Mouse (Mus musculus) intestine, embryonic 15.5 days (tissue): Measurements from ENCODE around the gene Lhfpl2. TPM values are rescaled to one million over a fixed set of nuclear protein-coding genes. Genes with fewer than 3 reads are reported as not detected.

ENCODE experiments used
- ATAC-seq: fragments of 200-750 bp; cut with Nextera tagmentation; 2 replicates; pipeline ENCODE4 v1.8.0; 2017; ENCODE audit warnings: moderate TSS enrichment, moderate library complexity
- H3K27ac ChIP-seq: fragments of 300-500 bp; sonication (generic); 2 replicates; pipeline ENCODE4 v1.5.1; 2015; ENCODE audit warnings: mild to moderate bottlenecking, inconsistent platforms
- H3K27me3 ChIP-seq: fragments of 300-500 bp; sonication (generic); replicated peaks from 2 replicates; pipeline ENCODE4 v1.6.1; 2015; ENCODE audit warnings: inconsistent platforms
- H3K36me3 ChIP-seq: fragments of 300-500 bp; sonication (generic); 2 replicates; pipeline ENCODE4 v1.6.1; 2015; ENCODE audit warnings: inconsistent platforms
- H3K4me1 ChIP-seq: fragments of 300-500 bp; sonication (generic); replicated peaks from 2 replicates; pipeline ENCODE4 v1.6.1; 2015; ENCODE audit warnings: inconsistent platforms
- H3K4me2 ChIP-seq: fragments of 300-500 bp; sonication (generic); replicated peaks from 2 replicates; pipeline ENCODE4 v1.6.1; 2015; ENCODE audit warnings: mild to moderate bottlenecking, inconsistent platforms
- H3K4me3 ChIP-seq: fragments of 300-500 bp; sonication (generic); replicated peaks from 2 replicates; pipeline ENCODE4 v1.5.1; 2015; ENCODE audit warnings: inconsistent platforms
- H3K9ac ChIP-seq: fragments of 300-500 bp; sonication (generic); 2 replicates; pipeline ENCODE4 v1.6.1; 2015; ENCODE audit warnings: inconsistent platforms
- H3K9me3 ChIP-seq: fragments of 300-500 bp; sonication (generic); 2 replicates; pipeline ENCODE4 v1.6.1; 2016; ENCODE audit warnings: inconsistent platforms
- WGBS: fragments of 180-500 bp; shearing (Covaris S2); methylation state at CpG from one replicate; pipeline ENCODE4 v1.1.7; 2015; 5-methylcytosine and 5-hydroxymethylcytosine counted together
- polyA plus RNA-seq: library from polyadenylated mRNA; unstranded; fragments of >200 nt; fragmentation: Nextera tagmentation; extraction: Ambion mirVana; gene quantifications from 2 replicates; pipeline ENCODE4 v1.2.1, GENCODE M21; 2015

Lhfpl2 gene
- polyA plus RNA-seq, 1 experiment from 2014 or later = 19.8 TPM

DNA sequence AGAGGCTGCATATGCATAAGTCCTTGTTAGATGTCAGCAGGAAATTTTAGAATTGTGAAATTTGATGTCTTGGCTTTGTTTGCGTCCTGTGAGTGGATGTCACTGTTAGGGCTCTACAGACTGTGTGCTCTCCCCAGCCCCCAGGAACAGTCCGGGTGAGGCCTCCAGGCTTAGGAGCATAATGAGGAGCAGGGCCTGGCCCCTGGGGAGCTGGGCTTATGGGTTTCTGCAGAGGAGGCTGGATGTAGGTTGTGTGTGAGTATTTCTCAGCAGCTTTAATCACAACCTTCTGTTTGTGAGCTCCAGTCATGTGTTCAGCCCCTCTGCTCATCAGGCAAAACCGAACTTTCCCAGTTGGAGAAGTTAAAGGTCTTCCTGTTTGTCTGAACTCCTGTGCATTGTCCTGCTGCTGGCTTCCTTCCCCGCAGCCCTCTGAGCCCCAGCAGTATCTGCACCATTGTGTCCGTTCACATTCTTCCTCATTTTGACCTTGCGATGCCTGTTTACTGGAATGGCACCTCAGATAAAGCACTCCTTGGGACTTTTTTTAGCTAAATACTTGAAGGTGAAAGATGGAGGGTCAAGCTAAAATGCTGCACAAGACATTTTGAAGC is 101.4 kb downstream of the Lhfpl2 start:
- Histone ChIP-seq H3K4me1 (peaks cover 22% of the 10 kb centered on the region), H3K9ac (no peak overlapping the region), H3K9me3 (no peaks in the 10 kb centered on the region), H3K27me3 (no peaks in the 10 kb centered on the region), H3K4me3 (no peak overlapping the region), H3K36me3 (no peaks in the 10 kb centered on the region), H3K4me2 (no peak overlapping the region), H3K27ac (peak overlapping the region; percentile 79; the same call in 1 of the 2 replicates)
- WGBS = 54% methylated on average over 6 of the region's 6 CpGs
- no peak for ATAC-seq

DNA sequence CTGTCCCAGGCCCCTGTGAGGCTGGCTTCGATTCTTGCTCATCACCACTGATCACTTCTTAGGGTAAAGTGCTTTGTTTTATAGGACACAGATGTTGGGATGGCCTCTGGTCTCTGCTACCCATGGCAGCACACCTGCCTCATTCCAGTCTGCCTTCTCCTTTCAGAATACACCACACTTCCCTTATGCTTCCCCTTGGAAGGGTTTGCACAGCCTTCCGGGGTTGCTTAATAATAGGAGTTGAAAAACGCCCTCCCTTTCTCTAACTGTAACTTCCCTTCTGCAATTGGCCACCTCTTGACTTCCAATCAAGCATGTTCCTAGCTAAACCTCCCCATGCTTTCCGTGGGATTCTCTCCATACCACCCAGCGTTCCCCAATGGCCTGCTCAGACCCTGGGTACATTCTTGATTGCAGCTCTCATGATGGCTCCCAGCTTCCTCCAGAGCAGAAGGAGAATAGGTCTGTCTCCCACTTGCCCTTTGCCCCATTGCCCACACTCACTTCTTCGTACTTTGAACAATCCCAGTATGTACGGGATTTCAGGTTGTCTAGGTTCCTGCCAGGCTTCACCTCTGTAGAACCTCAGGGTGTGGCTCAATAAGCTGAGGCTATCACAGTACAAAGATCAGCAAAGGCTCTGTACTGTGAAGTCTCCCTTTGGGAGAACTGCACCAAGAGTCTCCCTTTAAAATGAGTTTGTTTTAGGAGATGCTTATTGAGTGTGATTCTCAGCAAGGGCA is 102.1 kb downstream of the Lhfpl2 start:
- no peak overlapping the region for H3K9ac ChIP-seq
- ATAC-seq = peak; percentile 93
- H3K4me2 ChIP-seq = peak overlapping the region; percentile 22; the same call in 1 of the 2 replicates
- H3K9me3 ChIP-seq = no peaks in the 10 kb centered on the region
- 72% methylated on average over 7 of the region's 7 CpGs for WGBS
- no peak overlapping the region for H3K4me3 ChIP-seq
- H3K27me3 ChIP-seq = no peaks in the 10 kb centered on the region
- H3K4me1 ChIP-seq = peaks cover 22% of the 10 kb centered on the region
- peak overlapping the region; percentile 79 for H3K27ac ChIP-seq
- no peaks in the 10 kb centered on the region for H3K36me3 ChIP-seq

DNA sequence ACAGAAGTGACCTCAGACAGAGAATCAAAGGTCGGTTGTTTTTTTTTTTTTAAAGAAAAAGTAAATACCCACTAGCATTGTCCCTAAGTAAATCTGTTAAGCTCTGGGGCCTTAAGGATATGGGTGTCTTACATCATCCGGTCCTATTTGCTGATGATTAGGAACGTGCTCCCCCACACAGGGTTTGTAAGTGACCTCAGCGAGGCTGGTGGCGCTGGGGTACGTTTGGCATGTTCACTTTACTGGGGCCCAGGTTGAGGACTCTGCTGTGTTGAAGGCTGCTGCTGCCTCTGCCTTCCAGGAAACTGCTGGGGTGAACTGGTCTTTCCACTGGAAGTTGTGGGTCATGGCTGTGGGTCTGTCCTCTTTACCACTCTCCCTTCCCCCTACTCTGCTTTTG is 106.9 kb downstream of the Lhfpl2 start:
- ATAC-seq = no peak
- Histone ChIP-seq H3K4me3 (no peak overlapping the region), H3K36me3 (no peaks in the 10 kb centered on the region), H3K9ac (no peak overlapping the region), H3K4me1 (peaks cover 16% of the 10 kb centered on the region; the same call in 1 of the 2 replicates), H3K4me2 (no peak overlapping the region), H3K27me3 (no peaks in the 10 kb centered on the region), H3K27ac (no peak overlapping the region), H3K9me3 (no peaks in the 10 kb centered on the region)
- WGBS = 48% methylated on average over 6 of the region's 6 CpGs

DNA sequence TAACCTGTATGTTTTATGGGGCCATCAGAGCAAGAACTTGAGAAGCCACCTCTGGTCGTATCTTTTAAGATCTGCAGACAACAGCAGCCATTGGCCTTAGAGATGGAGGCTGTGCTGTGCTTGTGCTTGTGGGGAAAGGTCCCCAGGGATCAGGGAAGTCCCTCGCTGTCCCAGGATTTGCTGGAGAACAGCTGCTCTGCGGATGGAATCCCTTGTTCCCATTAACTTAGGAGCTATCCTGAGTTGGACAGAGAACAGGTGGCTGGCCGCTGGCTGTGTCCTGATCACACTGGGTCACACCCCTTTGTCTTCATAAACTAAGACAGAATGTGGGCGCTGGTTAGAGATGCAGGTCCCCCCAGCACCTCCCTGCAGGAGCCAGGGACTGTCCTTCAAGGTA is 110.7 kb downstream of the Lhfpl2 start:
- H3K27ac ChIP-seq = no peak overlapping the region
- H3K27me3 ChIP-seq = no peaks in the 10 kb centered on the region
- H3K4me2 ChIP-seq = no peak overlapping the region
- no peaks in the 10 kb centered on the region for H3K36me3 ChIP-seq
- no peak overlapping the region for H3K4me3 ChIP-seq
- 72% methylated on average over 5 of the region's 5 CpGs for WGBS
- H3K9me3 ChIP-seq = no peaks in the 10 kb centered on the region
- H3K4me1 ChIP-seq = no peaks in the 10 kb centered on the region
- no peak overlapping the region for H3K9ac ChIP-seq
- ATAC-seq = no peak

DNA sequence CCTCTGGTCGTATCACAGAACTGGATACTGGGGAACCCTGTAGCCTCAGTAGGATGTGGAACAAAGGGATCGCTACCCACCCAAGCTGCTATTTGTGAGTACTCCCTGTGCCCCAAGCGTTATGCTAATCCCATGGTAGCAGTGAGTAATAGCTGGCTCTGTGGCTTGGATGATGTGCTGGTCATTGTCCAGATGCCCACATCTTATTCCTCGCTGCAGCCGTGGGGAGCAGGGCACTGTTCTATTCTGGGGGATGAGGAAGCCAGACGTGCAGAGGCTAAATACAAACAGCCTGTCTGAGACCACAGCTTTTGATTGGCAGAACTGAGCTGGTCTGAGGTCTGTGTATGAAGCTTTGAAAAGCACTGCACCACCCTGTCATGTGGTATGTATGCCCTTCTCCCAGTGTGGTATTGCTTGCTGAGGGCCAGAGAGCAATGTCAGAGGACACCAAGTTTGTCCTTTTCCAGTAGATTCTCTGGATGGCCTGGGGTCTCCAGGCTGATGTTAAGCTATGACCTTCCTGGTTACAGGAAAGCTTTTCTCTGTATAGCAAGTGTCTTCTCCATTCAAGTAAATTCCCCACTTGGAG is 111.8 kb downstream of the Lhfpl2 start:
- H3K4me1 ChIP-seq = peaks cover 9% of the 10 kb centered on the region
- 78% methylated on average over 6 of the region's 6 CpGs for WGBS
- H3K27me3 ChIP-seq = no peaks in the 10 kb centered on the region
- ATAC-seq = no peak
- no peak overlapping the region for H3K4me3 ChIP-seq
- no peaks in the 10 kb centered on the region for H3K36me3 ChIP-seq
- no peaks in the 10 kb centered on the region for H3K9me3 ChIP-seq
- no peak overlapping the region for H3K4me2 ChIP-seq
- H3K27ac ChIP-seq = no peak overlapping the region
- H3K9ac ChIP-seq = no peak overlapping the region

DNA sequence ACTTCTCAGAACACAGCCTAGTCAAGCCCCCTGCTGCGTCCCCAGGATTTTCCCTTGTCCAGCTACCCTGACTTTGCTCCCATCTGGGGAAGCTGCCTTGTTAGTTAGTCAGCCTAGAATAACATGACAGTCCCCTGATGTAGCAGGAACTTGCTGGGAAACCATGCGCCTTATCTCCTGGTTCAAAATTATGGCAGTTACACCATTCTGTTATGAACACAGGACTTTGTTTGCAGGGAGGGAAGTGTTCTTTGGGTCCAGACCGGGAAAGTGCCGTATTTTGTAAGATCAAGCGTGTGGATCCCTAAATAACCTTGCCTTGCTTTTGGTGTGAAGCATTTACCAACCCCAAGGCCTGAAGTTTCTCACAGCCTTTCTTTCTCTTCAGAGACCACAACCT is 114.0 kb downstream of the Lhfpl2 start:
- H3K9ac ChIP-seq = no peak overlapping the region
- H3K4me2 ChIP-seq = no peak overlapping the region
- H3K4me3 ChIP-seq = no peak overlapping the region
- no peaks in the 10 kb centered on the region for H3K36me3 ChIP-seq
- H3K27ac ChIP-seq = no peak overlapping the region; the same call in 1 of the 2 replicates
- no peaks in the 10 kb centered on the region for H3K9me3 ChIP-seq
- WGBS = 78% methylated on average over 5 of the region's 5 CpGs
- H3K27me3 ChIP-seq = no peaks in the 10 kb centered on the region
- peaks cover 19% of the 10 kb centered on the region for H3K4me1 ChIP-seq
- ATAC-seq = peak; percentile 7; the same call in 1 of the 2 replicates

DNA sequence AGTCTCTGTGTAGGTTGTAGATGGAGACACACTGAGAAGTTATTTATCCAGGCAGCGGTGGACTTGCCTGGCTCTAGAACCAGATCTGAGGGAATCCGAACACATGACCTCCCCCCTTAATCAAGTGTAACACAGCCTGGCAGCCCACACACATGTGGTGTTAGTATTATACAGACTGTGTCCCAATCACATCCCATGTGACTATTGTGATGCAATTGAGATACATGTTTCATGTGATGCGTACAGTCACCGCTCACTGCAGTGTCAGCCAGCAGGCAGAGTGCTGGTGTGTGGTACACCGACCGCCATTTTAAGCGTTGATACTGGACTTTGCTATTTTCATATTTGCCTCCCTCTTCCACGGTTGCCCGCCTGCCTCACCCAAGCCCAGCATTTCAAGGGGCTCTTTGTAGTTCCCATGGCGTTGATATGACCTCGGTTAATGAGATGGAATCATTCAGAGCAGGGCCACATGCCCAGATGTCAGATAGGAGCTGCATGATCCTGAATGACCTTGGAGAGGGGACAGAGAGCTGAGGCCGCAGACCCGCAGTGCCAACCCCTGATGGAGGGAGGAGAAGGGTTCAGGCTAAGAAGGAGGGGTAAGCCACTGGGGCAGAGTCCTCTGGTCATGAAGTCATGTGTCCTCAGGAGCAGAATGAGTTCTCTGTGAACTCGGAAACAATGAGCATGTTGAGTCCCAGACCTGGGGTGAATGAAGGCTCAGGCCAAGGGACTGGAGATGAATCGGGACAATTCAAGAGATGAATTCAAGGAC is 115.1 kb downstream of the Lhfpl2 start:
- Histone ChIP-seq H3K4me3 (no peak overlapping the region), H3K36me3 (no peaks in the 10 kb centered on the region), H3K27ac (no peak overlapping the region), H3K27me3 (no peaks in the 10 kb centered on the region), H3K9ac (no peak overlapping the region), H3K9me3 (no peaks in the 10 kb centered on the region), H3K4me2 (no peak overlapping the region), H3K4me1 (peaks cover 21% of the 10 kb centered on the region)
- ATAC-seq = peak; percentile 10; the same call in 1 of the 2 replicates
- 82% methylated on average over 15 of the region's 15 CpGs for WGBS

DNA sequence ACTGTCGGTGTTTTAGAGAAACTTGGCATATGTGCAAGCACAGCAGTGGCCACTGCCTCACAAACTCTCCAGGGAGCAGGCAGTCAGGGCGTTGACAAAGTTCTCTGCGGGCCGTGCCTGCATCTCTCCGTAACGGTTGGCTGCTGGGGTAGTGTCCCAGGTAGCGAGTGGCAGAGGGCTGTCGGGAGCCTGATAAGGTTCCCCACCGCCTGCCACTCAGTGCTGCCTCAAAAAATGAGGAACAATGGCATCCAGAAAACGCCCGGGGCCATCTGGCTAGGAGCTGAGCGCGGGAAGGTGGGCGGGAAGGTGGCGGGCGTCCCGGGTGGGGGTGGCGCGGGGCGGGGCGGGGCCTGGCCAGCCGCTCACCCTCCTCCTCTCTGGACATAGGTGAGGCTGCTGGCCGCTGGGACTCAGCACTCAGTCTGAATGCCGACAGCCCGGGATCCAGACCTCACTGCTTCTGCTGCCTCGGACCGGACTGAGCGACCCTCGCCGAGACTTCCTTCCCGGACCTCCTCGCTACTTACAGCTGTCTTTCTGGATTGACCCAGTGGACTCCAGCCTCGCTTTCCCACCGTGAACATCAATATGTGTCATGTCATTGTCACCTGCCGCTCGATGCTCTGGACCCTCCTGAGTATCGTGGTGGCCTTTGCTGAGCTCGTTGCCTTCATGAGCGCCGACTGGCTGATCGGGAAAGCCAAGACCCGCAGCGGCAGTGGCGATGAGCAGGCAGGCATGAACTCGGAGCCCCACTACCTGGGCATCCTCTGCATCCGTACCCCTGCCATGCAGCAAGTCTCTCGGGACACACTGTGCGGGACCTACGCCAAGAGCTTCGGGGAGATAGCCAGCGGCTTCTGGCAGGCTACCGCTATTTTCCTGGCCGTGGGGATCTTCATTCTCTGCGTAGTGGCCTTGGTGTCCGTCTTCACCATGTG is 116.3 kb downstream of the Lhfpl2 start:
- whole genome bisulfite sequencing = 3% methylated on average over 55 of the region's 55 CpGs
- Histone ChIP-seq H3K4me1 (peaks cover 25% of the 10 kb centered on the region), H3K27ac (no peak overlapping the region), H3K27me3 (no peaks in the 10 kb centered on the region), H3K4me2 (peak overlapping the region; percentile 96), H3K9me3 (no peaks in the 10 kb centered on the region), H3K4me3 (peak overlapping the region; percentile 45), H3K9ac (peak overlapping the region; percentile 5), H3K36me3 (no peaks in the 10 kb centered on the region)
- ATAC-seq = peak; percentile 52

DNA sequence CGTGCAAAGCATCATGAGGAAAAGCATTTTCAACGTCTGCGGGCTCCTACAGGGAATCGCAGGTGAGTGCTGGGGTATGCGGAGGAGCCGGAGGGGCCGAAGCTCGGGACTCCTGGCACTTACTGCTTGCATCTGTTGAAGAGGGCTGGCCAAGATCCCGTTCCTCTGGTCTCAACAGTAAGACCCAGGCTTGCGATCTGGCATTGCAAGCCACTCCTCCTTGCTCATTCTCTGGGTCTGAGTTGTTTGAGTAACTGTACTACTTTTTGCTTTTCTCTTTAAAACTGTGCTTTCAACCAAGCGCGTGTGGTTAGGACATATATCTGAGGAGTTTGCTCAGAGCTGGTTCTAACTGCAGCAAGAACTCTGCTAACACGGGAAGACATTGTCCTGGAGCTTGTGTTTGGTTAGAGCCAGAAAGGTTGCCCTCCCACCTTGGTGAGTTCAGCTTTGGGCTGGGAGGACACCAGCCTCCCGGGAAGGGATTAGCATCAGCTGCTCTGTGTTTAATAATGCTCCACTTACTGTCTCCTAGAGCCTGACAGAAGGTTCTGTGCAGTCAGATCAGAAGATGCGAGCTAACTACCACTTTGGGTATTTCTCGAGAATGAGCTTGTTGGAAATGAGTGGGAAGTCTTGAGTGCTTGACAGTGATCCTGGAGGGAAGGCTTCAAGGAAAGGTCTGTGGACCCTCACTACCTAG is 117.1 kb downstream of the Lhfpl2 start:
- Histone ChIP-seq H3K27me3 (no peaks in the 10 kb centered on the region), H3K4me1 (peaks cover 25% of the 10 kb centered on the region), H3K36me3 (no peaks in the 10 kb centered on the region), H3K4me3 (peak overlapping the region; percentile 45), H3K4me2 (peak overlapping the region; percentile 96), H3K9ac (peak overlapping the region; percentile 5), H3K27ac (no peak overlapping the region), H3K9me3 (no peaks in the 10 kb centered on the region)
- 28% methylated on average over 16 of the region's 16 CpGs for WGBS
- no peak for ATAC-seq

DNA sequence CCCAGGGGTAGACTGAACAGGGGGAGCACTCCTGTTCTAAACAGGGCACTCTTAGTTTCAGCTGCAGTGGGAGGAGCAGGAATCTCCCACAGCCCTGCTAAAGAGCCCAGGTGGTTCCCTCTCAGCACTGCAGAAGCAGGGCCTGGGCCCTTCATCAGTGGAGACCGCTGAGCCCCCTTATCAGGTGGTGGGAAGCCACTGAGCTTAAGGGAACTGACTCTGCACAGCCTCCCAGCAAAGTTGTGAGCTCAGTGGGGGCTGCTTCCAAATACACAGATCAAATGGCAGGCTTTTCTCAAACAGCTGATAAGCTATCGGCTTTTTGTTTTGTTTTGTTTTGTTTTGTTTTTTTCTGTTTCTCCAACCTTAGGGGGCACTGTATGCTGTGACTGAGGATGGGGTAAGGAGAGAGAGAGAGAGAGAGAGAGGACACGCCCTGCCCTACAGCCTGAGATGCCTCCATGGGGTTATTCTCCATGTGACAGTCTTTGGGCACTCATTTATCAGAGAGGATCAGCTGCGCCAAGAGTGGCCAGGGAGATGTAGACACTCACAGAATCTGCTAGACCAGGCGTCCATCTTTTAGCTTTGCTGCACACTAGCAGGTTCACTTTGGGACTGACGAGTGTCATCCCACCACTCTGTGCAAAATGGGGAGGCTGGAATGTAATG is 117.9 kb downstream of the Lhfpl2 start:
- 80% methylated on average over 6 of the region's 6 CpGs for WGBS
- Histone ChIP-seq H3K27me3 (no peaks in the 10 kb centered on the region), H3K9me3 (no peaks in the 10 kb centered on the region), H3K4me1 (peaks cover 25% of the 10 kb centered on the region), H3K36me3 (no peaks in the 10 kb centered on the region), H3K4me2 (peak overlapping the region; percentile 96; the same call in 1 of the 2 replicates), H3K27ac (no peak overlapping the region), H3K9ac (no peak overlapping the region), H3K4me3 (no peak overlapping the region)
- ATAC-seq = no peak
